Mouse (Mus musculus): ENCODE data around the gene Slc26a9. TPM values are rescaled to one million over a fixed set of nuclear protein-coding genes. Genes with fewer than 3 reads are reported as not detected.
"Not testable (repeated sequence)": the region's sequence is repeated elsewhere in the genome, so short reads cannot be mapped to it uniquely, and the experiment has no call there.

The Slc26a9 gene
- polyA plus RNA-seq, 1 experiment, result 0.06 TPM

- DNase-seq (ENCODE audit: extremely low spot score in 1 of 2, low spot score in 1 of 2), result no peak
Measured at GRCm38 (mm10) chr1:131764581-131765338, 20.9 kb downstream of the Slc26a9 start.

GRCm38 (mm10) chr1:131765357-131766001 lies 21.7 kb downstream of the Slc26a9 start:
- DNase-seq (ENCODE audit: extremely low spot score in 1 of 2, low spot score in 1 of 2), result peak; percentile 37 to 91

GRCm38 (mm10) chr1:131769296-131769695 lies 25.5 kb downstream of the Slc26a9 start:
- no peak for DNase-seq (ENCODE audit: extremely low spot score in 1 of 2, low spot score in 1 of 2)

- peak; percentile 83 to 90 for DNase-seq (ENCODE audit: extremely low spot score in 1 of 2, low spot score in 1 of 2)
Measured at GRCm38 (mm10) chr1:131770656-131771055, 26.8 kb downstream of the Slc26a9 start.

- DNase-seq (ENCODE audit: extremely low spot score in 1 of 2, low spot score in 1 of 2), result peak in 1 of 2 experiments; percentile 26
Measured at GRCm38 (mm10) chr1:131771440-131771839, 27.6 kb downstream of the Slc26a9 start.

- no peak for DNase-seq (ENCODE audit: extremely low spot score in 1 of 2, low spot score in 1 of 2)
Measured at GRCm38 (mm10) chr1:131794591-131794990, 50.8 kb downstream of the Slc26a9 start.

GRCm38 (mm10) chr1:131795171-131795570 lies 51.3 kb downstream of the Slc26a9 start:
- no peak for DNase-seq (ENCODE audit: extremely low spot score in 1 of 2, low spot score in 1 of 2)

GRCm38 (mm10) chr1:131797202-131797909 lies 53.5 kb downstream of the Slc26a9 start, which contains the start of gene Pm20d1:
TSS of gene Pm20d1 (plus strand) at chr1:131797381.
- peak in 1 of 2 experiments; percentile 26 for DNase-seq (ENCODE audit: extremely low spot score in 1 of 2, low spot score in 1 of 2)

GRCm38 (mm10) chr1:131800001-131800400 lies 56.2 kb downstream of the Slc26a9 start:
- DNase-seq (ENCODE audit: extremely low spot score in 1 of 2, low spot score in 1 of 2), result no peak

GRCm38 (mm10) chr1:131801071-131801470 lies 57.2 kb downstream of the Slc26a9 start:
- no peak for DNase-seq (ENCODE audit: extremely low spot score in 1 of 2, low spot score in 1 of 2)

GRCm38 (mm10) chr1:131802652-131803051 lies 58.8 kb downstream of the Slc26a9 start:
- DNase-seq (ENCODE audit: extremely low spot score in 1 of 2, low spot score in 1 of 2), result no peak

GRCm38 (mm10) chr1:131804166-131804565 lies 60.3 kb downstream of the Slc26a9 start:
- DNase-seq (ENCODE audit: extremely low spot score in 1 of 2, low spot score in 1 of 2), result no peak

GRCm38 (mm10) chr1:131808986-131809385 lies 65.2 kb downstream of the Slc26a9 start:
- DNase-seq (ENCODE audit: extremely low spot score in 1 of 2, low spot score in 1 of 2), result no peak

- no peak for DNase-seq (ENCODE audit: extremely low spot score in 1 of 2, low spot score in 1 of 2)
Measured at GRCm38 (mm10) chr1:131809651-131810050, 65.8 kb downstream of the Slc26a9 start.

- DNase-seq (ENCODE audit: extremely low spot score in 1 of 2, low spot score in 1 of 2), result no peak
Measured at GRCm38 (mm10) chr1:131811393-131811792, 67.6 kb downstream of the Slc26a9 start.

GRCm38 (mm10) chr1:131812006-131812405 lies 68.2 kb downstream of the Slc26a9 start:
- DNase-seq (ENCODE audit: extremely low spot score in 1 of 2, low spot score in 1 of 2), result no peak

GRCm38 (mm10) chr1:131812631-131813295 lies 68.9 kb downstream of the Slc26a9 start:
- DNase-seq (ENCODE audit: extremely low spot score in 1 of 2, low spot score in 1 of 2), result no peak

GRCm38 (mm10) chr1:131813731-131814130 lies 69.9 kb downstream of the Slc26a9 start:
- DNase-seq (ENCODE audit: extremely low spot score in 1 of 2, low spot score in 1 of 2), result no peak

- no peak for DNase-seq (ENCODE audit: extremely low spot score in 1 of 2, low spot score in 1 of 2)
Measured at GRCm38 (mm10) chr1:131814191-131814590, 70.4 kb downstream of the Slc26a9 start.

- no peak for DNase-seq (ENCODE audit: extremely low spot score in 1 of 2, low spot score in 1 of 2)
Measured at GRCm38 (mm10) chr1:131816886-131817285, 73.1 kb downstream of the Slc26a9 start.

GRCm38 (mm10) chr1:131820353-131820752 lies 76.5 kb downstream of the Slc26a9 start:
- not testable (repeated sequence) for DNase-seq (ENCODE audit: extremely low spot score in 1 of 2, low spot score in 1 of 2)
